Mouse (Mus musculus): ENCODE measurements around the gene Adamts12. TPM values are rescaled to one million over a fixed set of nuclear protein-coding genes. Genes with fewer than 3 reads are reported as not detected.

The Adamts12 gene
- 1 to 10 TPM in 3 of 4 experiments, under 1 TPM in 1; 0.61 to 1.4 (median 1.1) TPM for total RNA-seq (2022)

DNA sequence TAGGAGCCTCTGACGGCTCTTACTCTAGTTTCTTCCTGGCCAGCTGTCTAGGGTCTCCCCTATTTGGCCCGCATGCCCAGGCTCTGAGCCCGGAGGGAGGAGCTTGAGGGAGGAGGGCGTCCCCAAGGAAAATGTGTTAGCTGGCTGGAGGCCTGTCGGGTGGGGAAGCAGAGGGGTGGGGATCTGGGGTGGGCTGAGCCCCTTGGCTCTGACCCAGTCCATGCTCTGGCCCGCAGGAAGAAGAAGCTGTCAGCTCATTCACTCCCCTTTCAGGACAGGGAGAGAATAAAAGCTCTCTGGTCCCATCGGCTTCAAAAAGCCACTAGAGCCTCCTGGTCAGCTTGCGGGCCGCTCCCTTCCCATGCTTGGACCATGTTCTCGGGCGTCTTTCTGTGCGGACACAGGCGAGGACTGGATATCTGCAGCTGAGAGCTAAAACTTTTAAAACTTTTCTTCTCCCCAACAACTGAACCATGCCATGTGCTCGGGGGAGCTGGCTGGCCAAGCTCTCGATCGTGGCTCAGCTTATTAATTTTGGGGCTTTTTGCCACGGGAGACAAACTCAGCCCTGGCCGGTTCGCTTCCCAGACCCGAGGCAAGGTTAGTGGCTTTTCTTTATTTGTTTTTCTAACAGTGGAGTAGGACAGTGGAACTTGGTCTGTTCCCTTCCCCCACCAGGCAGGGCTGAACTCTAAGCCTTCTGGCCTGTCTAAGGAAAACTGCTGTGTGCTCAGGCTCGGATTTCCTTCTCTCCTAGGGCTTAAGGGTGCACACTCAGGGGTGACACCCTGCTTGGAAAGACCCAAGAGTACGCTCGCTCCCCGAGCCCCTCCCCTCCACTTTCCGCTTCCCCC lies at the start of gene Adamts12:
Gene Adamts12 (plus strand): TSS at position 233 of the 854 bp plus-strand sequence.
- peak; percentile 47 to 64 for DNase-seq (ENCODE audit: low spot score in 2 of 2)

DNA sequence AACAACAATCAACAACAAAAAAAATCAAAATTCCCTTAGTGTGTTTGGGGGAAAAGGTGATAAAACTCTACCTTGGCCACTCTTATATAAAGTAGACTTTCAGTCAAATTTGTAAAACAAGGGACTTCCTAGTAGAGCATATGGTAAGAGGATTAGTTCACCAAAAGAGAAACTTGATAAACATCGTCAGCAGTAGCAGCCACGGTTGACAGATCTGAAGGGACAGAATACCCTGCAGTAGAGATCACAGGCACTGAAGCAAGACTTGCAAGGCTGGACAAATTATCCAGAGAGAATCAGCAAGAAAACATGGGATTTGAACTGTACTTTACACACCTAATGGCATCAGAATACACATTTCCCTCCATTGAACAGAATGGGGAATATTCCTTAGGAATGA lies 49.7 kb upstream of the Adamts12 start:
- DNase-seq (ENCODE audit: low spot score in 2 of 2) = no peak

DNA sequence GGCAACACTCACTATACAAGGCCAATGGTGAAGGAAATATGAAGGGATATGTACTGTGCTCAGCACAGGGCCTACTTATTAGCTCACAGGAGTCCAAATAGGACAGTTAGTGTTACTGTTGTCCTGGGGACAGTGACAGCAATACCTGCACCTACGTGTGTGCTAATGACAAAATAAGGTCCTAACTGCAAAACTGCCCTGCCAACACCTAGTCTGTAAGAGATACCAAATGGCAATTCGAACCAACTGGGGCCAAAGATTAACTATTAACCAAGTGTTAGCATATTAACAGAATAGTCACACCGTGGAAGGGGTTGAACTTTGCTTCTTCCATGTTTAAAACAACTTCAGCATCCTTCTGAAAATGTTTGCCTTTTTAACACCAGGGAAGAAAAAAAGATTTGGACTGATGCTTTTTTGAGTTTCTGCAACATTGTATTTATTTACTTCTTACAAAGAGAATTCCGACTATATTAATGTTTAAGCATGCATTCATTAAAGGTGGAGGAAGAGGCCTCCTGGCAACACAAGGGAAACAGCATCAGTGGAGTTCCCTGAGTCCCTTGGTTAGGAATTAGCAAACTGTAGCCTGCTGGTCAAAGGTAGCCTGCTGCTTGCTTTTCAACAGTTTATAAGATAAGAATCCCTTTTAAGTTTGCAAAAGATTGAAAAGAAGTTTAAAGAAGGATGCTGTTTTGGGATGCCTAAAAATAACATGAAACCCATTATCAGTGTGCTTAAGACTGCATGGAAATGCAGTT lies 37.6 kb upstream of the Adamts12 start:
- no peak for DNase-seq (ENCODE audit: low spot score in 2 of 2)

DNA sequence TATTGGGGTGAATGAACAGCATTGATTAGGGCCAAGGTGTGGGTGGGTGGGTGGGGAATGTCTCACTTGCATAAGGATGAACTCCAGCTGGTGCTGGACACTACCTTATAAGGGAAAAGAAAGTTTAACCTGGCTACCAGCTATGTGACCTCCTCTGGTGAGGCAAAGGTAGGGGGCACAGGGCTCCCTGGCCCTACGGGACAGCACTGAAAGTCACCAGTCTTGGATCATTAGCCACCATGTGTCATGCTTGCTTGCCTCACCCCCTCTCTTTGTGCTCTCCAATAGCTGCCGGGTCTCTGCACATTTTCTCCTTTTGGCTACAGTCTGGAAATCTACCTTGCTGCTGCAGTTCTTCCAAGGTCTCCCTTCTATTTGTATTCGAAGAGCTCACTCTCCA lies 34.4 kb upstream of the Adamts12 start:
- DNase-seq (ENCODE audit: low spot score in 2 of 2) = no peak

DNA sequence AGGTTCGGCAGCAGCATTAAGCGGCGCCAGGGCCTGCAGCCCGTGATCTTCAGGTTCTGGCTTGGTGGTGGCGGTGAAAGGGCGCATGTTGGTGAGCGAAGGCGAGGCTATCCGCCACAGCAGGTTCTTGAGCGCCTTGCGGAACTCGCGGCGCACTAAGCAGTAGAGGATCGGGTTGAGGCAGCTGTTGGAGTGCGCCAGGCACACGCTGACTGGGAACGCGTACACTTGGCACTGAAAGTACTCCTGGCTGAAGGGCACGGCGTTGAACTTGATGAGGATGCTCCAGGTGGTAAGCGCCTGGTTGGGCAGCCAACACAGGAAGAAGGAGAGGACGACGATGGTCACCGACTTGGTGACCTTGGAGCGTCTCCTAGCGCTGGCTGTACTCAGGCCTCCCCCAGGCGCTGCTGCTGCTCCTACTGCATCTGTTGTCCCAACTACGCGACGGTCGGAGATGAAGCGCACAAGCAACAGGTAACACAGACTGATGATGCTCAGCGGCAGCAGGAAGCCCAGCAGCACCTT lies 28.6 kb upstream of the Adamts12 start:
- no peak for DNase-seq (ENCODE audit: low spot score in 2 of 2)

DNA sequence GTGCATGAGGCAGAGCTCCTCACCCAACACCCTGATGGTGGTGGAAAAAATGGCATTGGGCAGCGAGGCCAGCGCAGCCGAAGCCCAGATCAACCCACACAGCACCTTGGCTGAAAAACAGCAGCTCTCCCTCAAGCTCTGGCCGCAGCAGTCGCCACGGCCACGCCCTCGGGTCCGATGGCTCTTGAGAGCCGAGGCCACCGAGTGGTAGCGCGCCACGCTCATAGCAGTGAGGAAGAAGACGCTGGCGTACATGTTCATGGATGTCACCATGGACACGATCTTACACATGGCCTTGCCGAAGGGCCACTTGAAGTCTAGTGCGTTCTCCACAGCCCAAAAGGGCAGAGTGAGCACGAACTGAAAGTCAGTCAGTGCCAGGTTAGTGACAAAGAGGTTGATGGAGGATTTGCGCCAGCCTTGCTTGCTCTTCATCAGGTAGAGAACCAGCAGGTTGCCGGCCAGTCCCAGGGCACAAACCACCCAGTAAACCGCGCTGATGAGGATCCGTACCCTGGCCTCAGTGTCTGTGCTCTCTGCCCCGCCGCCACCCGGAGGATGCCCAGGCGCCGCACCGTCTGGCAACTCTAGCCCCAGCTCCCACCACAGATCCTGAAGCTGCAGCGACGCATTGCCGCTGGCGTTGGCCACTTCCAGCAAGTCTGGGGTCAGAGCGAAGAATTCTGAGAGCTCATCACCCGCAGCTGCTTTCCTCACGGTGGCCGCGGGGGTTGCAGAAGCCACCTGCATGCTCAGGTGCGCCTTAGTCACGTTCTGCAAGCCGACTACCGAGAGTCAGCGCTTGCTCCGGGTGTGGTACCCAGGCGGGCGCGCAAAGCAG lies 27.8 kb upstream of the Adamts12 start:
- no peak for DNase-seq (ENCODE audit: low spot score in 2 of 2)

DNA sequence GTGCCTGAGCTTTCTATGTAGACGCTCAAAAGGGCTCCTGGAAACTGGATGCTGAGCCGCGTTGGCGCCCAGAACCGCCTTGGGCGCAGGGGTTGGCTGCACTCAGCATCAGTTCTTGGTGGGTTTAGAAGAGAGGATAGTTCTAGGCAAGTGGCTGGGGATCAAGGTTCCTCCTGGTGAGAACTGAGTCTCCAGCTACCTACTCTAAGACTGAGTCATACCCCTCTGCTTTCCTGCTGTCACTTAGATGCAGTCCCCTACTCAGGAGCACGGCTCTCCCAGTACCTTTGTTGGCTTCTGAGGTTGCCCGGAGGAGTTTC lies 27.3 kb upstream of the Adamts12 start:
- DNase-seq (ENCODE audit: low spot score in 2 of 2) = no peak

DNA sequence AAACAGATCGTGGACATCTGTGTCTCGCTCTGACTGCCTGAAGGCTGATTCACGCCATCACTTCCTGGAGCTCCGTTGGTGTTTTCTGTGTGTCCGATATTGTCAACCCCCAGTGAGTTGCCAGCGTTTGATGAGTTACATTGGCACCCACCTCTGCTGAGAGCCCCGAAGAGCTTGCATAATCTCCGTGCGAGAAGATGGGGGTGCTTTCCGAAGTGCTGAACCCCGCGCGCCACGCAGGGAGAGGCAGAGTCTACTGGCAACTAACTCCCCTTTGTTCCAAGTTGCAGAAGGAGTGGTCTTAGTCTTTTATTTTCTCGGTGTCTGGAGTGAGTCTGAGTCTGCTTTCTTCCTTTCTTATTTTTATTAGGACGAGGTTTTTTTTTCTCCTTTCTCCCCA lies 26.9 kb upstream of the Adamts12 start, which contains the start of gene Rxfp3:
Gene Rxfp3 (minus strand): TSS at position 281 of the 400 bp plus-strand sequence.
- no peak for DNase-seq (ENCODE audit: low spot score in 2 of 2)

DNA sequence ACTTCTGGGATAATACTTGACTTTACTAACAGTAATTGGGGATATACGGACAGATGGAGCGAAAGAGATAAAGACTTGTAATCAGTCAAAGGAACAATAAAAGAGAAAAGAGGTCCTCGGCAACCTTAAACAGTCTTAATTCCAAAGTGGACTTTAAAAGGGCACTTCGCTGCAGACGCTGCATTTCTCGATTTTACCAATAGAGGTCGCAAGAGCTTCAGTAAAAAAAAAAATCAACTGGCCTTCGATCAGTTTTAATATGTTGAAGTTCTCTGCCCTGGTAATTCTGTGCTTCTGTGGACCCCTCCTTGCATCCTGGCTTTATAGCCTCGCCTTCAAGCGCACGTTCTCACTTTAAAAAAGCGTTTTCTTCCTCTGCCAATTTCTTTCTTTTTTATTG lies 26.1 kb upstream of the Adamts12 start:
- no peak for DNase-seq (ENCODE audit: low spot score in 2 of 2)

DNA sequence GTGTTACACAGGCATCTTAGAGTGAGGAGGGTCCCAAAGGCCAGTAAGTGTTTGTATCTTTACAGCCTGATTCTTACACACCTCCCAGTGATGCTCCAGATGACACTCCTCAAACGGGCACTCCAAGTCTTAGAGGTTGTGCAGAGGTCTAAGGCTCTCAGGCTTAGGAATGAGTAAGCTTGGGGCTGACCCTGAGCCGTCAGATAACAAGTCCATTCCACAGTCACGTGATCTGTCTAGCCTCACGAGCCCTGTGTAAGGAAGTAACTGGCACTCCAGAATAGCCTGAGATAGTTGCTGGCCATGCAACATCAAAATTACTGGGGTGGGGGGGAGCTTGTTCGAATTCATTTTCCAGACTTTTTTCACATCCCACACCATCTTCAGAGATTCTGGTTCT lies 24.5 kb upstream of the Adamts12 start:
- DNase-seq (ENCODE audit: low spot score in 2 of 2) = no peak

DNA sequence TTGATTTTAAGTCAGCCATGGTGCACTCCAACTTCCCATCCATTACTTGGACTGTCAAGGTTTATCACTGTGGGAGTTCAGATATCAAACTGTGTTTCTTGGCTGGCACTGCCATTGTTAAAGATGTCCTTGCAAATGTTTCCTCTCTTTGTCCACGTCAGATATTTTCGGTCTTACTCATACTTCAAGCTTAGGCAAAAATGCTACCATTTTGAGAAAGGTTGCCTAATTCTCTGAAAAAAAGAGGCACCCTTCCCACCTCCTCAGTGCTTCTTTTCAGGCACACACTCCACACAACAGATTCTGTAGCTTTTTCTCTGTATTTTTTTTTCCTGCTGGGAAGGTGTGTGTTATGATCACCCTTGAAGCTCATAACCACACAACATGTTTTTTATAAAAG lies 23.4 kb upstream of the Adamts12 start:
- no peak for DNase-seq (ENCODE audit: low spot score in 2 of 2)

DNA sequence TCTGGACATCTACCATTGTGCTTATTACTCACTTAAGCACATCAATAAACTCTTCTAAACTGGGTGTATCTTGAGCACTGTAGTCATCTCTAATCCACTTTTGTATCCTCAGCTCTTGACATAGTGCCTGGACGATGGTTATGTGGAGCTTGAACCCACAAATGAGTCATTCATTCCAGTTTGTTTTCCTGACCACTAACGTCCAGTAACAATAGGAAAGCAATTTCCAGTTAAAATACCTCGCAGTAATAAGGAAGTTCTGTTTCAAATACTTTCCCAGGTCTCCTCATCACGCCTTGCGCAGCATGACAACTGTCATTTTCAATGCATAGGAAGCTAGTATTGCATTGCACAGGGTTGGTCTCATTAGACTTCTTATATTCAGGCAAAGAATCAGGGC lies 21.8 kb upstream of the Adamts12 start:
- DNase-seq (ENCODE audit: low spot score in 2 of 2) = no peak

DNA sequence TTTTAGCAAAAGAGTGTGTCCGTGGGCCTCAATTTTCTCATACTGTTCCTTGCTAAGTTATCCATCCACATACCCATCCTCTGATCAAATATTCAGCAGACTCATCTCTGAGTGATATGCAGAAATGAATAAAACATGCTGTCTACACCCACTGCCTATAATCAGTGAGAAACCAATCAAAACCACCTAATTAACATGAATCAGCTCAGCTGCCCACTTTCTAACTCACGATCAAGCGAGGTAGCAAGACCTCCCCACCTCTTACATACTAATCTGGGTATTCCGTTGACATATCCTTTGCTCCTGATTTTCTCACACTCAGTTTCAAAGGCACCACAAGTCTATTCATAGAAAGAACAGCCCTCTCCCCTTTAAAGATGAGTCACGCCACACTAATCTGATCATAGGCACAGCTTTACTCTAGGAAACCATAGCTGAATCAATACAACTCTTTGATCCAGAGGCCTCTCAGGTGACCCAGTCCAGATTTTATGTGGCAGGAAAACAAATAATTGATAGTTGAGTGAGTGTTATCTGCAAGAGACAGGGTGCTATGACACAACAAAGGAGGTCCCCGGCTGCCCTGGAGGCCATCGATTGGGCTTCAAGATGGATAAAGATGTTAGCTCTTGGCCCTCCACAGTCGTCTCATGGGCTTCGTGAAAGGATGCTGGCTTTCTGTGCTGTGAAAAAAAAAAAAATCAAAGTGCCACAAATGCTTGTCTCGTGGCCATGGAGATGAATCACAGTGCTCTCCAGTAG lies 10.7 kb upstream of the Adamts12 start:
- DNase-seq (ENCODE audit: low spot score in 2 of 2) = no peak

DNA sequence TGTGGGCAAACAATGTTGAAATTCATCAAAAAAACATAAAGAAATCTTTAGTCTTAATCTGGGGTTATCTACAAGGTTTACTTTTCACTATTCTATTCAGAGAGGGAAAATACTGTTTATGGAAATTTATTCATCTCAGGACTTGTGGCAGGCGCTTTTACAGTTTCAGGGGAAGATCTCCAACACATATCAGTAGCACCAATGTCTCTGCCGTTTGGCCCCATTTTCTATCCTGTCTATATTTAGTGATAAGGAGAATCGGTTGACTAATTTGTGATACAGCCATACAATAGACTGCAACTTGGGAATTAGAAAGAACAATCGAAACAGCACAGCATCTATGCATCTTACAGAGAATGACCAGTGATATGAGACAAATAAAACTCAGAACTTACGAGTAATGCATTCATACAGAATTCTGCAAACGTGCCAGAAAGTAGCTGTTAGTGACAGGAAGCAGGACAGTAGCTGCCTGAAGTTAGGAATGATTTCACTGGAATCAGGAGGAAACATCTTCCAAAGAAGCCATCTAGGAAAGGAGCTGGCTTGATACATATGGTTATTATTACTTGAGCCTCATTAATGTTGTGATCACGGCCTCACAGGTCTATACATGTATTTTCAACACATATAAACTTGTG lies 10.0 kb upstream of the Adamts12 start:
- no peak for DNase-seq (ENCODE audit: low spot score in 2 of 2)

DNA sequence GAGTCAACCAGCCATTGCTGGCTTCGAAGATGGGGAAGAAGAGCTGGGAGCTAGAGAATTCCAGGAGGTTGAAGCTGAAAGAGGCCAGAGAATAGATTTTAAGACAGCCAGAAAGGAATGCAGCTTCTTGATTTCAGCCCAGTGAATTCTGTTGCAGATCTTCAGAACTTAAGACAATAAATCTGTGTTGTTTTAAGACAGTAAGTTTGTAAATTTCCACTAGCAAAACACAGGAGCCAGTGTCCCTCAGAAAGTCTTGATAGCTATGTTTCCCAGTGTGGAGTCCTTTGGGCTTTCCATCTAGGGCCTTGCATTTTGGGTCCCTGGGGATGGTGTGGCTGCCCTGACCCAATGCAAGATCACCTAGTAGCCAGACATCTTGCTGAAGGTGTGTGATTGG lies 1.7 kb upstream of the Adamts12 start:
- DNase-seq (ENCODE audit: low spot score in 2 of 2) = no peak

DNA sequence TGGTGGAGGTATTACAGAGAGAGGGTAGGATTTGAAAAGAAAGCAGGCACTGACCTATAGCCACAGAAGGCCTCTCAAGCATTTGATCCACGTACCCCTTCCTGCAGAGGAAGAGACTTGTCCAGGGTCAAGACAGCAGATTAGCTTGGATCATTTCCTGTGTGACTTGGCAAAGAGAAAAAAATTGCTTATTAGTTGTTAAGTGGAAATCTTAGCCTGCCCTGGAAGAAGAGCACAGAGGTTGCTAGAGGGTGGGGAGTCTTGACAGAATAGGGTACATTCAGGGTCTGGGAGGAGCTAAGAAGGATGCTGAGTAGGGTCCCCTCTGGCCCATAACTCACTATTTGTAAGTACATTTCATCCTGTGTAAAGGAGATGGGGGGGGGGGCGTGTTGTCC lies 431 bp upstream of the Adamts12 start:
- no peak for DNase-seq (ENCODE audit: low spot score in 2 of 2)

DNA sequence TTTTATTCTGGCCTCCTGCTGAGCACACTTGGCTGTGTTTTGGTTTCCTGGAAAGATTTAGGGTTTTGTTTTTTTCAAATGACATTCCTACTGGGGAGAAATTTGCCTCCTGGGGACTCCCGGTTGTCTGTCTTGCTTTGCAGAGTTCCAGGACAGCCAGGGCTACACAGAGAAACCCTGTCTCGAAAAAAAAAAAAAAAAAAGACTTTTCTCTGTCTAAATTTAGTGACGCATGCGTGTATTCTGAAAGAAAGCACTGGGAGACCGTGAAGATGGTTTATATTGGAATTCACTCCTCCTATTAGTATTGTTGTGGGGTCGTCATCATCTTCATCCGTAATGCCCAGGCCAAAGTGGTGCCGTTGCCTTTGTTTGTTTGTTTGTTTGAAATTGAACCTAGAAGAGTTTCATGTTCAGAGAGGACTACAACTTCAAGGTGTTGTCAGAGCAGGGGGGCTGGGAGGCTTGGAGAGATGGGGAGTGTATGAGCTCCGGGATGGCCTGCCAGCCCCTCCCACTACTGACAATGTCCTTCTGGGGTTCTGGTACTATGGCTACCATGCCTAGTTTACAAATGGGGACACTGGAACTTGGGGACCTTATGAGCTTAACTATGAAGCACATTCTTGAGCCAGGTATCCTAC lies 1.1 kb downstream of the Adamts12 start:
- no peak for DNase-seq (ENCODE audit: low spot score in 2 of 2)

DNA sequence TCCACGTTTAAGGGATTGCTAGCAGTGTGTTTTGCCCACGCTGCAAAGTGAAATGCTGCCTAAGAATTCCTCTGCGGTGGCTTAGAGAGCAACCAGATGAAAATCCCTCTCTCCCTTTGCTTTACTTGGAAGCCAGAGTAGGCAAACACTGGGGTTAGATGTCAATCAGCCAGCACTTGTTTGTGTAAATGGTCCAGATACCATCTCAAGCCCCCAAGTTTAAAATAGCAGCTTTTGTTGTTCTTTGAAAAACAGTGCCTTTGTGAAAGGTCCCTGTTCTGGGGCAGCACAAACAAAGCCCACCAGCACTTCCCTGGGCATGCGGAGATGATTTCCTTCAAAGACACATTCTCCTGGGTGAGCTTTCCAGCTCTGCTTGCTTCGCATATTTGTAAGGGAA lies 1.7 kb downstream of the Adamts12 start:
- DNase-seq (ENCODE audit: low spot score in 2 of 2) = no peak

DNA sequence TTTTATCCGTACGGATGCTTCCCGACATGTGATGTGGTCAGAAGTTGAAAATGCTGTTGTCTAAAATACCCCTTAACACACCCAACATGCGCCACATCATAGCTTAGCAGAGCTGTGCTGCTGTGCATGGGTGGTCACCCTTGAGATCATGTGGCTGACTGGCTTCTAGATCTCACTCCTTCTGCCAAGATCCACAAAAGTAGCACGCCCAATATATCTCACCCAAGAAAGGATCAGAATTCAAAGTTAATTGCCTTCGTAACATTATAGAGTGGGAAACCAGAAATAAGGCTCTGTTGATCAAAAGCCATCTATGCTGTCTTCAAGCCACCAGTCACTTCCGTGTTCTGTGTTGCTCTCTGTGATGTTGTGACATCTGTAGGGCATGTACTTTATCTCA lies 3.3 kb downstream of the Adamts12 start:
- DNase-seq (ENCODE audit: low spot score in 2 of 2) = no peak

All from gastrocnemius, adult 8-10 months (tissue).